Comparison of ENCODE assay signal across 8 mouse cellular contexts in genomic region chr2:17644282-17645262, GRCm38 (mm10).
DNase-seq lines count a peak whose midpoint lies in the region; ATAC-seq and TF ChIP-seq lines count a peak whose summit lies in the region.

No protein-coding gene starts in this region.

- no peak overlapping the region for H3K27ac ChIP-seq in kidney, postnatal 0 days

- intact Hi-C loops in gastrocnemius, postnatal 14 days (cut with DNase I; ENCODE audit: low total_unique reads) = no loop called here

- 31% methylated on average over 3 of the region's 3 CpGs for WGBS in kidney, postnatal 0 days

- H3K4me3 ChIP-seq in kidney, postnatal 0 days (replicated peaks; ENCODE audit: low read depth, low read length) = no peak overlapping the region

- peak; percentile 74 for DNase-seq in CD4-positive, CD25-positive, alpha-beta regulatory T cell, adult 2 months (ENCODE audit: low read depth, low spot score)
- DNase-seq in ZHBTc4 (ENCODE audit: low read depth, low spot score) = peak; percentile 65
- DNase-seq in cerebellum, postnatal 4 days (ENCODE audit: low spot score in 2 of 2) = peak; percentile 41 to 66
- peak; percentile 38 for DNase-seq in gastrocnemius, postnatal 14 days
- DNase-seq in kidney, postnatal 0 days (ENCODE audit: low spot score) = peak; percentile 73
- DNase-seq in lung, adult 18-20 months = peak; percentile 56 to 69
- peak; percentile 51 for DNase-seq in ovary, postnatal 36 days (ENCODE audit: low spot score)
- DNase-seq in urinary bladder, postnatal 36 days (ENCODE audit: low spot score in 2 of 2) = peak; percentile 7 to 37

- H3K9ac ChIP-seq in kidney, postnatal 0 days (ENCODE audit: low read depth, low read length) = no peak overlapping the region

- no peaks in the 10 kb centered on the region for H3K27me3 ChIP-seq in kidney, postnatal 0 days (ENCODE audit: insufficient read depth, low read length)

- H3K36me3 ChIP-seq in kidney, postnatal 0 days (ENCODE audit: insufficient read depth, low read length) = no peaks in the 10 kb centered on the region

- H3K4me1 ChIP-seq in kidney, postnatal 0 days (replicated peaks; ENCODE audit: insufficient read depth, low read length) = 0 out of 2 replicates have a peak, but pooled peaks cover under 1% of the 10 kb centered on the region

- H3K4me2 ChIP-seq in kidney, postnatal 0 days (ENCODE audit: low read length) = no peak overlapping the region

- no peak for ATAC-seq in kidney, postnatal 0 days (replicated peaks; ENCODE audit: low FRiP score, low read depth)

- TF ChIP-seq CTCF in kidney, postnatal 0 days (IDR thresholded peaks at IDR 0.05; ENCODE audit: low read depth) = peak; percentile 83

- no peaks in the 10 kb centered on the region for H3K9me3 ChIP-seq in kidney, postnatal 0 days (replicated peaks; ENCODE audit: low read length)

Comparison
In these comparisons a context has a peak if more than half of its experiments do, and no peak if none do; other contexts are left out.
1. DNase-seq: peak in every context shown above with its lines; median percentile 74 in CD4-positive, CD25-positive, alpha-beta regulatory T cell, adult 2 months; 73 in kidney, postnatal 0 days; 65 in ZHBTc4; 62 in lung, adult 18-20 months; 54 in cerebellum, postnatal 4 days; 51 in ovary, postnatal 36 days; 38 in gastrocnemius, postnatal 14 days; 22 in urinary bladder, postnatal 36 days.